Mouse (Mus musculus) layer of hippocampus, adult 11-12 months (tissue): Measurements from ENCODE around the gene Pcdh7.
A peak's percentile ranks its signal among the peaks of the same experiment; 100 is the strongest.
"Not testable (repeated sequence)": the region's sequence is repeated elsewhere in the genome, so short reads cannot be mapped to it uniquely, and the experiment has no call there.

Source experiments
- DNase-seq: peaks from one replicate; pipeline ENCODE4 v3.0.0; 2022; ENCODE audit warnings: low spot score

Pcdh7 gene

GRCm38 (mm10) chr5:57717906-57718875, at the start of gene Pcdh7:
TSS of gene Pcdh7 (plus strand) at chr5:57717967.
- DNase-seq, result peak; percentile 37

DNA sequence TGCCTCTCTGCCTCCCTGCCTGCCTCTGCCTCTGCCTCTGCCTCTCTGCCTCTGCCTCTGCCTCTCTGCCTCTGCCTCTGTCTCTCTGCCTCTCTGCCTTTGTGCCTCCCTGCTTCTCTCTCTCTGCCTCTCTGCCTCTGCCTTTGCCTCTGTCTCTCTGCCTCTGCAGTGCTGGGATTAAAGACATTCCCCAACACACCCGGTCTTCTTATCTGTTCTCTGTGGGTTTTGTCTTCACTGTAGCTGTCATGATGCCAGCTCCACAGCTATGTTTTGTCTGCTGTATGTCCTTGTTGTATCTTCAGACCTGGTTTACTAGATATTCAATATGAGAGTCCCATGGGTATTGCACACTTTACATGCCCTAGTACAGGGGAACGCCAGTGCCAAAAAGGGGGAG, 40.8 kb upstream of the Pcdh7 start:
- not testable (repeated sequence) for DNase-seq

DNA sequence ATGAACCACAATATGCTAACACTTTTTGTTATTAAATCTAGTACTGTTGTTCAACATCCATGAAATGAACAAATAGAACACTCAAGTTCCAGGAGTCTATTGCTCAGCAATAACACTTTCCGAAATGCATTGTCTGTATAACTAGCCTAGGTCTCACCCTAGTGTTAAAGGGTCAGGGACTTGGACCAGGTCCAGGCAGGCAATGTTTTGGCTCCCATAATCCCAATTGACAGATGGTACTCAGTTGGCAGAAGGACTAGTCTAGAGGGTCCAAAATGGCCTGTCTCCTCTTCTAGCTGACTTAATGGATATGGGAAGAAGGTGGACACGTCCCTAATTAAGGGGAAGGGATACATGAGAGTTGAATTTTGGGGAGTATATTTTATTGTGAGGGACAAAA, 9.4 kb upstream of the Pcdh7 start:
- no peak for DNase-seq

DNA sequence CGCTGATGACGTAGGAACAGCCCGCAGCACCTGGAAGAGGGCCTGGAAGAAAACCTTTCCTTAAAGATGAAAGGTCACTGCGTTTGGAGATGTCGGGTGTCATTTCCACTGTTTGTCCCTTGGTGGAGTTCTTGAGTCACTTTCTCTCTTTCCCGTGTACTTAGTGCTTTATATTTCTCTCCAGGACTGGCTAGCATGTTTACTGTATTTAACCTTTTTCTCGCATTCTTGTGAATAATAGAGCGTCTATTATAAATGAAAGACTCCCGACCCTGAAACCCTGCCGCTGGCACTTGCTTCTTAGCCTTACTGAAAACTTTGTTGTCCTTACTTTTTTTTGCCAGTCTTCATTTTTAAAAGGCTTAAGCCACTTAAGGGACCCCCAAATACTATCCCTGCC, 3.8 kb upstream of the Pcdh7 start:
- peak; percentile 39 for DNase-seq

DNA sequence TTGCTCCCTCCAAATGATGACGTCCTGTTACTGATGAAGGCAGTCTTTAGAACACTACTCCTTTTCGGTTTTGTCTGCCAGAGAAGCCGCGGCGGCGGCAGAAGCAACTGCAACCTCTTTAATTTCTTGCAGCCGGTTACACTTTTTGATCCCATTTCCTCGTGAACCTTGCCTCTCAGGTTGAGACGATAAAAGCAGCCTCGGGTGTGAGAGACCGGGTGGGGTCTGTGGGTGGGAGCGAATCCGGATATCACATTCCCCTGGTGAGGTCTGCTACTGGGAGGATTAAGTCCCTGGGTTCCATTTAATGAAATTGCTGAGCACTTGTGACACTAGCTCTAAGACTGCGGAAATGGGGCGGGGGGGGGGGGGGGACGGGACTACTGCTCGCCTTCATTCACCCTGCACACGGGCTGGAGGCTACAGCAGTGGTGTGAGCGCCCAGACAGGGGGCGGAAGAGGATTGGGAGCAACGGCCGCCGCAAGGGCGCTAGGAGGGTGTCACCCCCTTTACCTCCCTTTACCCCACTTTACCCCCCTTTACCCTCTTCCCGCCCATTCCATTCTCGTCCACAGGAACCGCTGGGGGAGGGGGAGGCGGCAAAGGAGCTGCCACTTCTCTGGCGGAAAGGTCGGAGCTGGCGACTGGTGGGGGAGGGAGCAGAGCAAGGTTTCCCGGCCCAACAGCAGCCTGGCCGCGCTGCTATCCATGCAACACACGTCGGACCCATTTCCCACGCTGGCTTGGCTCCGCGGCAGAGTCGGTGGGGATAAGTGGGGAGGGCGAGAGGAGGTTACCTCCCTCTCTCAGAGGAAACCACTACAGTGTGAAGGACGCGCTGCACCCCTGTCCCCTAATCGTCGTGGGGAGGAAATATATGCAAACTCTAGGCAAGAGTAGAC, 2.9 kb upstream of the Pcdh7 start:
- DNase-seq, result peak; percentile 46

GRCm38 (mm10) chr5:57715524-57716400, 2.0 kb upstream of the Pcdh7 start:
- DNase-seq, result peak; percentile 79

DNA sequence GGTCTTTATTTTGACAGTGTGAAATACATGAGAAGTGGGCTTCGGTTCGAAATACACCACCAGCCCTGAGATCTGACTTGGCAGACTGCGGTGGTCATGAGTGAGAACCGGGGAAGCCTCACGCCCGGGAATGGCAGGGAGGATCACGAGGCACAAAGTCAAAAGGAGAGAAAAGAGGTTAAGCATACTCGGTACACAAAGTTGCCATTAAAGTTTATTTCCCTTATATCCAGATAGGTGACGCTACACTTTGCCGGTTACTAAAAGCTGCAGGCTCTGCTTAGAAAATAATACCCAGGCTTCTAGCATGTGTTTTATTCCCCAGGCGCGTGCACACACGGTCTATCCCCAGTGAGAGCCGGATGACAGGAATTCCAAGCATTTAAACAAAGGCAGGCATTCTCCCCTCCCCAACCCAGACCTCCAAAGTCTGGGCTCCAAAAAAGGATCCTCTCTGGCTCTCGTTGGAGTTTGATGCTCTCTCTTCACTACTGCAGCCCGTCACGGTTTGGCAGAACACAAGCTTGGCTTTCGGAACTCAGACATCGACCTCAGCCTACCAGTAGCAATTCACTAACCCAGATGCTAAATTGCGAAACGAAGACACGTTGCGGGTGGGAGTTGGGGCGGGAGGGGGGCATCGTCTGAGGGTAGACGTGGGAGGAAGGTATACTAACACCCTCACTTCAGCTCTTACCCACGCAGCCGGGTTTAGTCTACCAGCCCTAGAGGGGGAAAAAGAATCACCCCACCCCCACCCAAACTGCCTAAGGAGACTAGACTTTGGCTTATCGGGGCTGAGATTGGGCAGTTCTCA, 1.1 kb upstream of the Pcdh7 start:
- DNase-seq, result peak; percentile 43

GRCm38 (mm10) chr5:57717238-57717905, 395 bp upstream of the Pcdh7 start:
- peak; percentile 41 for DNase-seq

DNA sequence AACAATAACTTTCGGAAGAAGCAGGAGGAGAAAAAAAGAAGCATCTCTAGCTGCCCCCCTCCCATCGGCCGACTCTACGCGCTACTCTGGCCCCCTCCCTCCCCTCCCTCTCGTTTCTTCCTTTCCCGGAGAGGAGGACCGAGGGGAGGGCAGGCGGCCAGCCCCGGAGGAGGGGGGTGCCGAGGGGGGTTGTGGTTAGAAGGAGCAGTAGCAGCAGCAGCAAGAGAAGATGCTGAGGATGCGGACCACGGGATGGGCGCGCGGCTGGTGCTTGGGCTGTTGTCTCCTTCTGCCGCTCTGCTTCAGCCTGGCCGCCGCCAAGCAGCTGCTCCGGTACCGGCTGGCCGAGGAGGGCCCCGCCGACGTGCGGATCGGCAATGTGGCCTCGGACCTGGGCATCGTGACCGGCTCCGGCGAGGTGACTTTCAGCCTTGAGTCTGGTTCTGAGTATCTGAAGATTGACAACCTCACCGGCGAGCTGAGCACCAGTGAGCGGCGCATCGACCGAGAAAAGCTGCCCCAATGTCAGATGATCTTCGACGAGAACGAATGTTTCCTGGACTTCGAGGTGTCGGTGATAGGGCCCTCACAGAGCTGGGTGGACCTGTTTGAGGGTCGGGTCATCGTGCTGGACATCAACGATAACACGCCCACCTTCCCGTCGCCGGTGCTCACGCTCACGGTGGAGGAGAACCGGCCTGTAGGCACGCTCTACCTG, 1.3 kb downstream of the Pcdh7 start:
- DNase-seq, result peak; percentile 42

DNA sequence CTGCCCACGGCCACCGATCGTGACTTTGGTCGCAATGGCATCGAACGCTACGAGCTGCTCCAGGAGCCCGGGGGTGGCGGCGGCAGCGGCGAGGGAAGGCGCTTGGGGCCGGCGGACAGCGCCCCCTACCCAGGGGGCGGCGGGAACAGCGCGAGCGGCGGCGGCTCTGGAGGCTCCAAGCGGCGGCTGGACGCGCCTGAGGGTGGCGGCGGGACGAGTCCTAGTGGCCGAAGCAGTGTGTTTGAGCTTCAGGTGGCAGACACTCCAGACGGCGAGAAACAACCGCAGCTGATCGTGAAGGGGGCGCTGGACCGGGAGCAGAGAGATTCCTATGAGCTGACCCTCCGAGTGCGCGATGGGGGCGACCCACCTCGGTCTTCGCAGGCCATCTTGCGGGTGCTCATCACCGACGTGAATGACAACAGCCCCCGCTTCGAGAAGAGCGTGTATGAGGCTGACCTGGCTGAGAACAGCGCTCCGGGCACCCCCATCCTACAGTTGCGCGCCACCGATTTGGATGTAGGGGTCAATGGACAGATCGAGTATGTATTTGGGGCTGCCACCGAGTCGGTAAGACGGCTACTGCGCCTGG, 1.9 kb downstream of the Pcdh7 start:
- DNase-seq, result peak; percentile 55

DNA sequence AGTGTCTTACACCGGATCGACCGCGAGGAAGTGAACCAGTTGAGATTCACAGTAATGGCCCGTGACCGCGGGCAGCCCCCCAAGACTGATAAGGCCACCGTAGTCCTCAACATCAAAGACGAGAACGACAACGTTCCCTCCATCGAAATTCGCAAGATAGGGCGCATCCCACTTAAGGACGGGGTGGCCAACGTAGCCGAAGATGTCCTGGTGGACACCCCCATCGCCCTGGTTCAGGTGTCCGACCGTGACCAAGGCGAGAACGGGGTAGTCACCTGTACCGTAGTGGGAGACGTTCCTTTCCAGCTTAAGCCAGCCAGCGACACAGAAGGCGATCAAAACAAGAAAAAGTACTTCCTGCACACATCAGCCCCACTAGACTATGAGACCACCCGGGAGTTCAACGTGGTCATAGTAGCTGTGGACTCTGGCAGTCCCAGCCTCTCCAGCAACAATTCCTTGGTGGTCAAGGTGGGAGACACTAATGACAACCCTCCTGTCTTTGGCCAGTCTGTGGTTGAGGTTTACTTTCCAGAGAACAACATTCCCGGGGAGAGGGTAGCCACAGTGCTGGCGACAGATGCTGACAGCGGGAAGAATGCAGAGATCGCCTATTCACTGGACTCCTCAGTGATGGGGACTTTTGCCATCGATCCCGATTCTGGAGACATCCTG, 2.6 kb downstream of the Pcdh7 start:
- DNase-seq, result no peak

DNA sequence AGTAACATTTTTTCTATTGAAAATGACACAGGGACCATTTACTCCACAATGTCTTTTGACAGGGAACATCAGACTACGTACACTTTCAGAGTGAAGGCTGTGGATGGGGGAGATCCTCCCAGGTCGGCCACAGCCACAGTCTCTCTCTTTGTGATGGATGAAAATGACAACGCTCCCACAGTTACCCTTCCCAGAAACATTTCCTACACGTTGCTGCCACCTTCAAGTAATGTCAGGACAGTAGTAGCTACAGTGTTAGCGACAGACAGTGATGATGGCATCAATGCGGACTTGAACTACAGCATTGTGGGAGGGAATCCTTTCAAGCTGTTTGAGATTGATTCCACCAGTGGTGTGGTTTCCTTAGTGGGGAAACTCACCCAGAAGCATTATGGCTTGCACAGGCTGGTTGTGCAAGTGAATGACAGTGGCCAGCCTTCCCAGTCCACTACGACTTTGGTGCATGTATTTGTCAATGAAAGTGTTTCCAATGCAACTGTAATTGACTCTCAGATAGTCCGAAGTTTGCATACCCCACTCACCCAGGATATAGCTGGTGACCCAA, 3.5 kb downstream of the Pcdh7 start:
- no peak for DNase-seq

GRCm38 (mm10) chr5:57721927-57722326, 4.2 kb downstream of the Pcdh7 start:
- no peak for DNase-seq

DNA sequence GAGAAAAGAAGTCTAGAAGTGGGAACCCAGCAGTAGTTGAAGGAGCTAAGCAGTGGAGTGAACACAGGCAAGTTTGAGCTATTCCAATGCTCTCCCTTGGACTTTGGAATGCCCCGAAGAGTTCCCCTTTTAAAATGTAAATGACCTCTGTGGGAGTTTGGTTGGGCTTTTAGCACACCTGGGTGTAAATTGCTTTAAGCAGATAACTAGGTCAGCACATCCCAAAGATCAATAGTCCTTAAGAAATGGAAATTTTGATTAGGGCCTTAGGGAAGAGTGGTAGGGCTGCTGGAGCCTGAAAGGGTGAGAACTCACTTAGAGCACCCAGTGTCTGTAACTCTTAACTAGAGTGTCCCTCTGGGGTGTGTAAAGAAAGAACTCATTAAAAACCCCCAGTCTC, 15.7 kb downstream of the Pcdh7 start:
- no peak for DNase-seq

GRCm38 (mm10) chr5:57735723-57736122, 18.0 kb downstream of the Pcdh7 start:
- DNase-seq, result no peak

- no peak for DNase-seq
Observed at GRCm38 (mm10) chr5:57742924-57743323, 25.2 kb downstream of the Pcdh7 start.

DNA sequence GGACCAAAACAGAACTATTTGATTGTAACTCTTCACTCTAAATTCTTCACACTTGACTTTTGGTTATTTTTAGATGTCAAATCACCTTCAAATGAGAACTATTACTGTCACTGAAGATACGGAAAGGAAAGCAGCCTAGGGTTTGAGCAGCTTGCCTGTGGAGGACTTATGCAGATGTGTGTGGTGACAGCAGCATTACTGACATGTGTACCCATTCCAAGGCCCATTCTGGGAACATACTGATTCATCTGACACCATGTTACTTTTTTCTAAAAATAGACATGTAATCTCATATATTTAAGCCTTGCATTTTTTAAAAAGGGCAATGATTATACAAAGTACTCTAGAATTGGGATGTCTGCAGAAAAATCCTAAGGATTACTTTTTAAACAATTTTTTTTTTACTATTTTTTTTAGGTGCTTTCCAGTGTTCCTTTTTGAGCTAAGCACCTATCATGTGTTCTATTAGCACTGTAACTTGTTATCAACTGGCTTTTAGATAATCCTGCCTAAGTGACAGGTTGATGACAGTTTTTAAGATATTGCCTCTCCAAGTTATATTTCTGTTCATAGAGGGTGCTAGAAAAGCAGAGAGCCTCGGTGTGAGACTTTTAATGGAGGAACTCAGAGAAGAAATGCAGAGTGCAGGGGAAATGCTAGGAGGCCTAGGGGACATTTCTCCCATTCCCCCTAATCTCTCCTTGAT, 26.3 kb downstream of the Pcdh7 start:
- DNase-seq, result no peak

DNA sequence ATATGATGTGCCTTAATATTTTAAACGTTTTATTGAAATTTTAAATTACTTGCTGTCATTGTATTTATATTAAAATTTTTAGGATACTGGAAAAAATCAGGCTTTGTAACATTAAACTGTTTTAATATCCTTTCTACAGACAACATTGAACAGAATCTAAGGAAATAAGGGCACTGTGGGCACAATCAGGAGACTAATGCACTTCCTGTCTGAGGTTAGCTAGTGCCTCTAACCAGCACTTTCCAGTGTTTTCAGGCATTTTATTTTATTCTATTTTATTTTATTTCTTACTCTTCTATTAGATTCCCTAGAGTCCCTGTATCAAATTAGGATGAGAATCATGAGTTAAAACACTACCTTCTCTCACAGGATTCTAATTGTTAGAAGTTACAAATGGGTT, 28.1 kb downstream of the Pcdh7 start:
- DNase-seq, result no peak
